Mouse (Mus musculus): ENCODE results near the gene Thap2. TPM values are rescaled to one million over a fixed set of nuclear protein-coding genes. Genes with fewer than 3 reads are reported as not detected.

Thap2 gene
- polyA plus RNA-seq, 1 experiment from 2014 or later: 22.8 TPM

GRCm38 (mm10) chr10:115321317-115322035 lies 62.8 kb downstream of the Thap2 start:
- Histone ChIP-seq H3K27me3 (ENCODE audit: control insufficient read depth, insufficient read depth, low read depth, low read length) (no peaks in the 10 kb centered on the region), H3K4me3 (ENCODE audit: low read depth, low read length) (no peak overlapping the region), H3K27ac (ENCODE audit: low read length) (no peak overlapping the region), H3K4me2 (ENCODE audit: low read length) (no peak overlapping the region), H3K36me3 (ENCODE audit: control insufficient read depth, insufficient read depth, low read length) (no peaks in the 10 kb centered on the region), H3K9me3 (replicated peaks; ENCODE audit: control insufficient read depth, low read length, poor library complexity, severe bottlenecking) (no peaks in the 10 kb centered on the region), H3K4me1 (ENCODE audit: control insufficient read depth, insufficient read depth, low read length) (no peaks in the 10 kb centered on the region), H3K9ac (ENCODE audit: low read depth, low read length) (no peak overlapping the region)
- ATAC-seq: no peak
- WGBS: 59% methylated on average over 5 of the region's 5 CpGs

Other genes starting within 250 kb of the Thap2 start
- gene Tph2, start 199.4 kb downstream of the Thap2 start, polyA plus RNA-seq (2015; fragmentation: Nextera tagmentation; extraction: Ambion mirVana): 8.6 and 10.2 TPM in 2 replicates
- gene Tbc1d15, start 133.0 kb downstream of the Thap2 start, polyA plus RNA-seq (2015; fragmentation: Nextera tagmentation; extraction: Ambion mirVana): 31.2 and 31.5 TPM in 2 replicates
- gene Rab21, start 68.8 kb downstream of the Thap2 start, polyA plus RNA-seq (2015; fragmentation: Nextera tagmentation; extraction: Ambion mirVana): 6.6 and 7.0 TPM in 2 replicates
- gene Tmem19, start 21.9 kb downstream of the Thap2 start, polyA plus RNA-seq (2015; fragmentation: Nextera tagmentation; extraction: Ambion mirVana): 37.6 and 38.2 TPM in 2 replicates
- 14.3 and 17.3 TPM in 2 replicates for gene Zfc3h1, start 516 bp upstream of the Thap2 start, polyA plus RNA-seq (2015; fragmentation: Nextera tagmentation; extraction: Ambion mirVana)
- 0.21 and 0.43 TPM in 2 replicates for gene A930009A15Rik, start 185.5 kb upstream of the Thap2 start, polyA plus RNA-seq (2015; fragmentation: Nextera tagmentation; extraction: Ambion mirVana)
- gene Lgr5, start 203.3 kb upstream of the Thap2 start, polyA plus RNA-seq (2015; fragmentation: Nextera tagmentation; extraction: Ambion mirVana): 1.3 and 1.4 TPM in 2 replicates

All from midbrain, embryonic 16.5 days (tissue).